Comparison of ENCODE assay signal across 9 mouse cellular contexts in genomic region chr5:27048167-27048566, GRCm38 (mm10).
DNase-seq lines count a peak whose midpoint lies in the region; ATAC-seq and TF ChIP-seq lines count a peak whose summit lies in the region.
"Had no signal": no experiment of that assay in that cellular context is flagged by ENCODE, and none has a peak within 500 bp of the region (broad histone marks: within the 10 kb centered on the region; RNA-seq: fewer than 3 reads in every experiment).

No protein-coding gene starts in this region.

- TF ChIP-seq CTCF in kidney, adult 2 months (conservative IDR thresholded peaks at IDR 0.05; ENCODE audit: insufficient read depth, insufficient read length, low read depth, low read length): peak; percentile 52; the same call in 1 of the 2 replicates

- no peaks in the 10 kb centered on the region for H3K4me1 ChIP-seq in kidney, adult 2 months (ENCODE audit: control insufficient read depth, insufficient read depth, low read length)
- peaks cover 3% of the 10 kb centered on the region; the same call in 1 of the 2 replicates for H3K4me1 ChIP-seq in kidney, embryonic 14.5 days (ENCODE audit: control insufficient read depth, insufficient read depth, low read length)
- H3K4me1 ChIP-seq in hindbrain, embryonic 16.5 days (ENCODE audit: control insufficient read depth, insufficient read depth, low read depth, low read length): peaks cover 11% of the 10 kb centered on the region
- peaks cover 22% of the 10 kb centered on the region for H3K4me1 ChIP-seq in midbrain, embryonic 13.5 days (replicated peaks)

- H3K4me2 ChIP-seq in kidney, embryonic 14.5 days (replicated peaks; ENCODE audit: low read depth, low read length): no peak overlapping the region
- no peak overlapping the region for H3K4me2 ChIP-seq in hindbrain, embryonic 16.5 days (ENCODE audit: low read length)
- H3K4me2 ChIP-seq in midbrain, embryonic 13.5 days (replicated peaks): no peak overlapping the region

- H3K9ac ChIP-seq in kidney, embryonic 14.5 days (ENCODE audit: low read depth, low read length): no peak overlapping the region
- H3K9ac ChIP-seq in hindbrain, embryonic 16.5 days (ENCODE audit: low read depth, low read length): no peak overlapping the region
- H3K9ac ChIP-seq in midbrain, embryonic 13.5 days (replicated peaks): no peak overlapping the region

- H3K27ac ChIP-seq in kidney, adult 2 months (ENCODE audit: insufficient read depth, low read depth, low read length): no peak overlapping the region
- H3K27ac ChIP-seq in kidney, embryonic 14.5 days (ENCODE audit: low read depth, low read length): no peak overlapping the region
- H3K27ac ChIP-seq in hindbrain, embryonic 16.5 days (ENCODE audit: low read depth, low read length): peak overlapping the region; percentile 76; the same call in 1 of the 2 replicates
- no peak overlapping the region for H3K27ac ChIP-seq in midbrain, embryonic 13.5 days
- H3K27ac ChIP-seq: macrophage had no signal

- DNase-seq in kidney, adult 2 months: peak; percentile 21
- peak; percentile 67 for DNase-seq in embryo, embryonic 11 days
- no peak for DNase-seq in gastrocnemius, postnatal 14 days
- DNase-seq in gastrocnemius, adult 8-10 months (ENCODE audit: low spot score in 2 of 2): no peak

- H3K9me3 ChIP-seq in kidney, embryonic 14.5 days (ENCODE audit: control insufficient read depth, low read length): no peaks in the 10 kb centered on the region
- no peaks in the 10 kb centered on the region for H3K9me3 ChIP-seq in hindbrain, embryonic 16.5 days (ENCODE audit: control insufficient read depth, low read length)
- no peaks in the 10 kb centered on the region for H3K9me3 ChIP-seq in midbrain, embryonic 13.5 days

- no peak for ATAC-seq in kidney, embryonic 14.5 days (ENCODE audit: low FRiP score, low TSS enrichment)
- peak; percentile 85 for ATAC-seq in hindbrain, embryonic 16.5 days
- peak; percentile 75 for ATAC-seq in midbrain, embryonic 13.5 days
- no peak for ATAC-seq in inflammation-experienced regulatory T-cells, adult 6 months

- no peaks in the 10 kb centered on the region for H3K36me3 ChIP-seq in kidney, adult 2 months (ENCODE audit: control insufficient read depth, insufficient read depth, low read length)
- no peaks in the 10 kb centered on the region for H3K36me3 ChIP-seq in kidney, embryonic 14.5 days (ENCODE audit: control insufficient read depth, insufficient read depth, low read length)
- no peaks in the 10 kb centered on the region for H3K36me3 ChIP-seq in hindbrain, embryonic 16.5 days (ENCODE audit: control insufficient read depth, insufficient read depth, low read length)
- no peaks in the 10 kb centered on the region for H3K36me3 ChIP-seq in midbrain, embryonic 13.5 days

- H3K27me3 ChIP-seq in kidney, adult 2 months (replicated peaks; ENCODE audit: control insufficient read depth, insufficient read depth, low read length): no peaks in the 10 kb centered on the region
- H3K27me3 ChIP-seq in kidney, embryonic 14.5 days (ENCODE audit: control insufficient read depth, insufficient read depth, low read length): peaks cover 21% of the 10 kb centered on the region
- no peaks in the 10 kb centered on the region for H3K27me3 ChIP-seq in hindbrain, embryonic 16.5 days (replicated peaks; ENCODE audit: control insufficient read depth, insufficient read depth, low read length)
- H3K27me3 ChIP-seq in midbrain, embryonic 13.5 days: peaks cover 3% of the 10 kb centered on the region; the same call in 1 of the 2 replicates

- intact Hi-C loops in gastrocnemius, postnatal 14 days (cut with DNase I; ENCODE audit: low total_unique reads): no loop called here

- 21% methylated on average over 7 of the region's 7 CpGs for WGBS in kidney, adult 2 months
- WGBS in kidney, embryonic 14.5 days: 21% methylated on average over 7 of the region's 7 CpGs
- 14% methylated on average over 7 of the region's 7 CpGs for WGBS in hindbrain, embryonic 16.5 days
- WGBS in midbrain, embryonic 13.5 days: 16% methylated on average over 7 of the region's 7 CpGs

- no peak overlapping the region for H3K4me3 ChIP-seq in kidney, adult 2 months (ENCODE audit: insufficient read depth, low read depth, low read length)
- H3K4me3 ChIP-seq in kidney, embryonic 14.5 days (ENCODE audit: low read length): no peak overlapping the region
- H3K4me3 ChIP-seq in hindbrain, embryonic 16.5 days (ENCODE audit: low read length): no peak overlapping the region
- H3K4me3 ChIP-seq in midbrain, embryonic 13.5 days (replicated peaks): no peak overlapping the region

- no peak for TF ChIP-seq POLR2A in kidney, adult 2 months (IDR thresholded peaks at IDR 0.05; ENCODE audit: low read depth, low read length)

Comparison
In these comparisons a context has a peak if more than half of its experiments do, and no peak if none do; other contexts are left out.
1. DNase-seq: peak in kidney, adult 2 months (single experiment) and embryo, embryonic 11 days (single experiment); none in gastrocnemius, postnatal 14 days (single experiment) and gastrocnemius, adult 8-10 months (0 of 2).
2. ATAC-seq: peak in hindbrain, embryonic 16.5 days (single experiment) and midbrain, embryonic 13.5 days (single experiment); none in kidney, embryonic 14.5 days (single experiment) and inflammation-experienced regulatory T-cells, adult 6 months (single experiment).